Mouse (Mus musculus) liver, adult (tissue): ENCODE results near the gene Pld3.
A peak's percentile ranks its signal among the peaks of the same experiment; 100 is the strongest.

Experiments
- GATA4 ChIP-seq: IDR thresholded peaks from 2 replicates; pipeline ENCODE4 v1.6.1; 2014; ENCODE audit warnings: mild to moderate bottlenecking, low read length; ENCODE audit not compliant: insufficient replicate concordance

Gene Pld3

DNA sequence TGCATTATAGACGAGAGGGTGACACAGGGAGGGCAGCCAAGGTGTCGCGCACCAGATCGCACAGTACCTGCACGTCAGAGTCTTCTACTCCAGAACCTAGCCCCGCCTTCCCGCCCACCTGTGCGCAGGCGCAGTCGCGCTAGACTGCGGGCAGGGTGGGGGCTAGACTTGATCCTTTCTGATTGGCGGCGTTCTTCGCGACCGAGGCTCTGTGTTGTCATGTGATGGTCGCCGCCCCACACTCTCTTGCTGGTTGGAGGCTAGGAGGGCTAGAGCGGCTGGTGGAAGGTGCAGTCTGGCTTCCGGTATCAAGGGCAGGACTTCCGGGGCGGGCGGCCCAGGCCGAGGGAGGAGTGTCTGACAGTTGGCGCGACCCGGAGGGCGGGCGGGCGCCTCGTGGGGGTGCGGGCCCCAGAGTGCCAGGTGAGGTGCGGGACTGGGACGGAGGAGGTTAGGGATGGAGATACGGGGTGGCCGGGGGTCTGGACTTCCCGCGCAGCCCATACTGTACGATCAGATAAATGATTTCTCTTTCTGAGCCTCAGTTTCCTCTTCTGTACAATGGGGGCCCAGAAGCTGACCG lies at the start of gene Pld3, which contains the start of gene 2310022A10Rik:
Pld3 (minus strand) TSS at position 288 of the 583 bp plus-strand sequence.
2310022A10Rik (plus strand) TSS at position 303 of the 583 bp plus-strand sequence.
- 0 out of 2 replicates have a peak, but pooled peaks have one; percentile 54 for TF ChIP-seq GATA4

DNA sequence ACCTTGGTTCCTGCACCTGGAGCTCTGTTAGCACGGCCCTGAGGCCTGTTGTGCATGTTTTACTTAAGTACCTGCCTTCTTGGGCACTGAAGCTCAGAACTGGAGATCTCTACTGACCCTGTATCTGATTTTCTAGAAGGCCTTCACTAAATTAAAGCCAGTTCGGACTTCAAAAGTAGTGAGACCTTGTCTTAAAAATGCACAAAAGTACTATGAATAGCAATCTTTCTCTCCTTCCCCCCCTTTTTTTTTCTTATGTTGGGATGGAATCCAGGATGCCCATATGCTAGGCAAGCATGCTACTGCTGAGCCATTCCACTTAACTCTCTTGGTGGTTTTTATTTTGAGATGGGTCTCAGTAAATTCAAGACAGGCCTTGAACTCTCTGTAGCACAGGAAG lies 49.1 kb upstream of the Pld3 start:
- TF ChIP-seq GATA4: no peak

DNA sequence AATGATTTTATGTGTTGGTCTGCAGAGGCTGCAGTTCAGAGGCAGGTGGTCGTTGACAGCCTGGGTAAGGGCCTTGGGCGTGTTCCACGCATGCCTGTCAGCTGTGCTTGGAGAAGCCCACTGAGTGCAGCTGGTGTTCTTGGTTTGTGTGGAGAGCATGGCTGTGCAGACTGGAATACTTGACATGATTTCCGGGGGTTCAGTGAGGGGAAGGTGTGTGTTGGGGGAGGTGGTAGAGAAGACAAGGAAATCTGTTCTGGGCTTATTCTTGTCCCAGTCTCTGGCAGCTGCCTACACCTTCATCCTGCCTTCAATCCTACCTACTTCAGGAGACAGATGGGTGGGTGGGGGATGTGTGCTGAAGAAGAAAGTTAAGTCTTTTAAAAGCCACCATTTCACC lies 48.6 kb upstream of the Pld3 start:
- no peak for TF ChIP-seq GATA4

DNA sequence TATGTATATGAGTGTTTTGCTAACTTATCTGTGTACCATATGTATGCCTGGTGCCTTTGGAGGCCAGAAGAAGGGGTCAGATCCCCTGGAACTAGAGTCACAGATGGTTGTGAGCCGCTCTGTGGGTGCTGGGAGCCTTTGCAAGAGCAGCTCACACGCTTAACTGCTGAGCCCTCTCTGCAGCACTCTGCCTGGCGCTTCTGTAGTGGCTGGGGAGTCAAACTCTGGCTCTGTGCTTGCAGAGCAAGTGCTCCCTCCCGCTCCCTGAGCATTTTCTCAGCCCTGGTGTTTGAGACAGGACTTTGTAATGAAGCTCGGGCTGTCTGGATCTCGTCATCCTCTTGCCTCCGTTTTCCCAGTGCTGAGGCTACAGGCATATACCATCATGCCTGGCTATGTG lies 45.0 kb upstream of the Pld3 start:
- no peak for TF ChIP-seq GATA4

DNA sequence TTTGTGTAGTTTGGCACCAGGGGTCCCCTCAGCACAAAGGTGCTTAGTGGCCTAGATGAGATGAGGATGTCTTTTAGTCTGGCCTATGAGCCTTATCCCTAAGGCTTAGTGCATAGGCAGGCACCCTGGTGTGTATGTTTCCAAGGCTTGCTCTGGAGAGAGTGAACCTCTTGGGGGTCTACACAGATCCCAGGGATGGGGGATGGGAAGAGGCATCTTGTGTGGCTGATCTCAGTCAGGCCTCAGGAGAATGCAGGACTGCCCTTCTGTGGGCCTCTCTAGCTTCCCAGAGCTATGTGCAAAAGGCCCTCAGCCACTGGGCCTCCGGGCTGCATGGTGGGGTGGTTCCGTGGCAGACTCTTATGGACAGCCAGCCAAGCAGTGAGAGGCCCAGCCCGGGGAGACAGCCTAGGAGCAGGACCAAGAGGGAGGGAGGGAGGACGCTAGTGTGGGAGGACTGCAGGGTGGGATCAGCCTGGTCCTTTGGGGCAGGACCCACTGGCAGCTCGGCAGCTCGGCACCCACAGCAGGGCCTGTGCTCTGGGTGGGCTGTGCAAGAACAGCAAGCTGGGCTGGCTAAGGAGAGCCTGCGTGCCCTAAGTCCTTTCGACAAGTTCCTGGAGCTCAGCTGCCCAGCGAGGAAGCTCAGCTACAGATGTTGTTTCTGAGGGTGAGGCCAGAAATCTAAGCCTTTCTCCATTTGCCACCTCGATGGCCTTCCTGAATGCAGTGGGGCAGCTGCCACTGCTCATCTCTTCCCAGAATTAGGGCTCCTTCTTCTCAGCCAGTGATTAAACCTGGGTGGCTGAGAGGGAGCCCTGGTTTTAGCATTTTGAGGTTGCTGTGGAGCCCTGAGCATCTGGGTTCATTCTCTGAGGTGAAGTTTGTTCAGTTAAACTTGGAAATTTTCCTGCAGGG lies 43.8 kb upstream of the Pld3 start:
- TF ChIP-seq GATA4: no peak

DNA sequence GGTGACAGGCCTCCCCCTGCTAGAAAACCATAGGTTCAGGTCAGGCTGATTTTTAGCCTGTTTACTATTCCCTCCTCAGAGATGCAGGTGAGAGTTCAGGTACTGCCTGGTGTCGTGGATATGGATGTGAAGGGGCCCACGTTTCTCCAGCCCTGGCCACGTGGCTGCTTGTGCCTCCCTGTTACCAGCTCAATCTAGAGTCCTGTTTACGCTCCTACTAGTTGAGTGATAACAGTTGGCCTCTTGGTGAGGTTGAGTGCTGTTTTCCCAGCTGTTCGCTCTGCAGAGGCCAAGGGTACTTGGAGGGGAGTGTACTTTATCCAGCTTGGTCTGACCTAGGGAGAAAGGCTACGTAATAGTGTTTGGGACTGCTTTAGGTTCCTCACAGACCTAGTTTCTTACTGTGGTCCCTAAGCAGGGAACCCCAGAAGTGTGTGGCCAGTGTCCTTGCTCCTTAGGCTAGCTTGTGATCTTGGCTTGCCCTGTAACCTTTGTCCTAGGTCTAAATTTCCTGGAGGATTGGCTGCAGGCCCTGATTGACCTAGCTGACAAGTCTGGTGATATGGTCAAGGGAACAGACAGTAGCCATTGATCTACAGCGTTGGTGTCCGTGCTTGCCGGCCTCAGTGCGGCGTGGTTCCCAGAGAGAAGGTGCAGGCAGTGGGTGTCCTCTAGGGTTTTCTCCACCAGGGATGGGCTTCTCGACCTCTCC lies 40.1 kb upstream of the Pld3 start:
- no peak; the same call in 1 of the 2 replicates for TF ChIP-seq GATA4

DNA sequence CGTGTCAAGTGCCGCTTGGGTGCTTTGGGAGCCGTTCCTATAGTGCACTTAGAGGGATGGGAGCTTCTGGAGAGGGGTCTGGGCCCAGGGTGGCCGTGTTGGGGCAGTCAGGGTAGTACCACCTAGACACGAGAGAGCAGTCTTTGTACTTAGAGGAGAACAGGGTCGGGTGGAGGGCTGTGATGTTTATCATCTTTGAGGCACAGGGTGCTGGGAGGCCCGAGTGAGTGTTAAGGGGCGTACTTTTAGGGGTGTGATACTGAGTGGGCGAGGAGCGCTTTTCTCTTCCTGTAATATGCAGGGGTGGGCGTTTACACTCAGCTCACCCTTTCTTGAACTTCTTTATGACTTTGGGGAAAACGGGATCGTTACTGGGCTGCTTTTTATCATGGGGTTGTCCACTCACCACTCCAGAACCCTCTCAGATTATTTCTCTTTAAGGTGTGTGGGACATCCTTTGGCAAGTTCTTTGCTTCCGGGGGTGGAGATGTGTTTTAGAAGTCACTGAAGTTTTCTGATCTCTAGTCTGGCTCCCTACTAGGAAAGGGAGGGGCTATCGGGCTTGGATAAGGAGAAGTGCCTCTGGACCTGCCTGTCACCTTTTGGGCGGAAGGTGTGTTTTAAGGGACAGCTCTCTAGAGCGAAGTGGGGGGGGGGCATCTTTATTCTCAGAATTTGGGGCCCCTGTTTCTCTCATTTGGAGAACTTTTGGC lies 39.4 kb upstream of the Pld3 start:
- TF ChIP-seq GATA4: no peak

DNA sequence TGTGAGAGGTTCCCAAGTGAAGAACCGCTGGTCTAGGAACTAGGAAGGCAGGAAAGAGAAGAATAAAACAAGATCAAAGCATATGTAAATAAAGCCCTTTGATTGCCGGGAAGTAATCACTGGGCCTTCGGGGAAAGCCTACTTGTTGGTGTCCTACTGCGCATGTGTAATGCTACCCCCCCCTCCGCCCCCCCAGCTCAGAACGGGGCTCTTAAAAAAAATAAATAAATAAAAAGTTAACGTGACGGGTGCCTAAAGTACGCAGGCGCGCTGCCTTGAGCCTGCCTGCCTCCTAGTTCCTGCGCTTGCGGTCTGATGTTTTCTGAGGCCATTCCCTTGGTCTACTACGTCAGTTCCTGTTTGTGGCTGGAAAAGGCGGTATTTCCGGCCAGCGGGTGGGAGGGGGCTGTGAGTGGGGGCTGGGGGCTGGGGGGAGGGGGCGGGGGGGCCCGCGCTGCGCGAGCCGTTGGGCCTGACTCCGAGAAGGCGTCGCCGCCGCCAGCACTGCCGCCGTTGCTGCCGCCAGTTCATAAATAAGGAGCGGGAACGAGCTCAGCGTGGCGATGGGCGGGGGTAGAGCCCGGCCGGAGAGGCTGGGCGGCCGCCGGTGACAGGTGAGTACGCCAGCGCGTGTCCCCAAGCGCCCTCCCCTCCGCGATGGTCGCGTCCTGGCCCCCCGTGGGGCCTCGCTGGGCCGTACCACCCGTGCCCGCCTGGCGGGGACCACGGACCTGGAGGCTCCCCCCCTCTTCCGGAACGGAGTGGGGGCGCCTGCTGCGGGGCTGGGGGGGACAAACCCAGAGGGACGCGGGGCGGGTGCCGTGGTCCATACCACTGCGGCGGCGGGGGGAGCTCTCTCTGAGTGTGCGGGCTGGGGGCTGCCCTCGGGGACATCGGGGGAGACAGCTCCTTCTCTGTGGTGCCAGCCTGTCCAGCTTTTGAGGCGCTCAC lies 38.5 kb upstream of the Pld3 start, which contains the start of gene Akt2:
Akt2 (plus strand) TSS at position 287 of the 951 bp plus-strand sequence.
- no peak for TF ChIP-seq GATA4

DNA sequence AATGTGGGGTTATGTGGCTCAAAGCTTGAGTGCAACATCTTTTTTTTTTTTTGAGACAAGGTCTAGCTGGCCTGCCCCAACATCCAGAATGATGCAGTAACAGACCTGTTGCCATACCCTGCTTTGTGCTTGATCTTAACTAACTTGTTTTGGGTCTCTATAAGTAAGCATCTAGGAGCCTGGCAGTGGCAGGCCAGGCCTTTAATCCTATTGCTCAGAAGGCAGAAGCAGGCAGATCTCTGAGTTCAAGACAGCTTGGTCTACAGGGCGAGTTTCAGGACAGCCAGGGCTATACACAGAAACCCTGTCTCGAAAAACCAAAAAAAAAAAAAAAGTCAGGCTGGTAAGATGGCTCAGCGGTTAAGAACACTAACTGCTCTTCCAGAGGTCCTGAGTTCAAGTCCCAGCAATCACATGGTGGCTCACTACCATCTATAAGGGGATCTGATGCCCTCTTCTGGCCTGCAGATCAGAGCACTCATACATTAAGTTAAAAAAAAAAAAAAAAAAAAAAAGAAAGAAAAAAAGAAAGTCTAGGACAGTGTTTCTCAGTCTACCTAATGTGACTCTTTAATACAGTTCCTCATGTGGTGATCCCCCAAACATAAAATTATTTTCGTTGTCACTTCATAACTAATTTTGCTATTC lies 37.7 kb upstream of the Pld3 start:
- TF ChIP-seq GATA4: no peak

DNA sequence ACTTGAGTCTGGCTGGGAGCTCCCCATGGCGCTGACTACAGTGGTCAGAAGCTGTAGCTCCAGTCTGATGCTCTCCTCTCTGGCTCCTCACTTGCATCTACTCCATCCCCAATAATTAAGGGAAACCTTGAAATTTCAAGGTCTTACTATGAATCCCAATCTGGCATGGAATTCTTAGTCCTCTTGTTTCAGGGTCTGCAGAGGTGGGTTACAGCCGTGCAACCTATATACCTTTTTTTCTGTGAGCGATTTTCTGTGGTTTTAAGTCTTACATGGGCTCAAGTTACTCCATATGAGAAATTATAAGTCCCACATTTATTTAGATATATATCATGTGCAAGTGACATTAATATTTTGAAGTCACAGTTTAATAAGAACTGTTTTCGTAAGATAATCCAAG lies 37.1 kb upstream of the Pld3 start:
- TF ChIP-seq GATA4: no peak

DNA sequence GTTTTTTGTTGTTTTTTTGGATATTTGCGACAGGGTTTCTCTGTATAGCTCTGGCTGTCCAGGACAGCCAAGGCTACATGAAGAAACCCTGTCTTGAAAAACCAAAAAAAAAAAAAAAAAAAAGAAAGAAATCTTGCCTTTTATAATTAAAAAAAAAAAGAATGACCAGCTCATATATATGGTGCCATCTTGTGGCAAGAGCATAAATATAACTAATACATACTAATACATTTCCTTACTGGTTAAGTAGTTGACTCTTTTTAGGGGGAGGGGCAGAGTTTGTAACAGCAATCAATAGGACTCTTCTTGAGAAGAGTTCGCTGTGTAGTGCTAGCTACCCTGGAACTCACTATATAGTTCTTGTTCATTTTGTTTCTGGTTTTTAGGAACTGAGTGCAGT lies 34.7 kb upstream of the Pld3 start:
- no peak for TF ChIP-seq GATA4

DNA sequence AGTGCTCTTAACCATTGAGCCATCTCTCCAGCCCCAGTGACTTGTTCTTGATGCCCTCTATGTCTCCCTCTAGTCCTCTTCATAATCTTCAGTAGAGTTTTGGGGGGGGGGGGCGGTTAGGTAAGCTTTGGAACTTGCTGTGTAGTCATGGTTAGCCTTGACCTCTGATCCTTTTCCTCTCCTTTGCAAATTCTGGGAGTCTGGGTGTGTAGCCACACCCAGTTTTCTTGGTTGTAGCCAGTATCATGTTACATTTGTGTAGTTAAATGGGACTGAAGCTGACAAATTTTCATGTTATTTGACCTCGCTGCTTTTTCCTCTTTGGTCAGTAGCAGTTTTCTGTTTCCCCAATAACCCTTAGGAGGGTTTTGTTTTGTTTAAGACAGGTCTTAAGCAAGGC lies 33.8 kb upstream of the Pld3 start:
- TF ChIP-seq GATA4: no peak

DNA sequence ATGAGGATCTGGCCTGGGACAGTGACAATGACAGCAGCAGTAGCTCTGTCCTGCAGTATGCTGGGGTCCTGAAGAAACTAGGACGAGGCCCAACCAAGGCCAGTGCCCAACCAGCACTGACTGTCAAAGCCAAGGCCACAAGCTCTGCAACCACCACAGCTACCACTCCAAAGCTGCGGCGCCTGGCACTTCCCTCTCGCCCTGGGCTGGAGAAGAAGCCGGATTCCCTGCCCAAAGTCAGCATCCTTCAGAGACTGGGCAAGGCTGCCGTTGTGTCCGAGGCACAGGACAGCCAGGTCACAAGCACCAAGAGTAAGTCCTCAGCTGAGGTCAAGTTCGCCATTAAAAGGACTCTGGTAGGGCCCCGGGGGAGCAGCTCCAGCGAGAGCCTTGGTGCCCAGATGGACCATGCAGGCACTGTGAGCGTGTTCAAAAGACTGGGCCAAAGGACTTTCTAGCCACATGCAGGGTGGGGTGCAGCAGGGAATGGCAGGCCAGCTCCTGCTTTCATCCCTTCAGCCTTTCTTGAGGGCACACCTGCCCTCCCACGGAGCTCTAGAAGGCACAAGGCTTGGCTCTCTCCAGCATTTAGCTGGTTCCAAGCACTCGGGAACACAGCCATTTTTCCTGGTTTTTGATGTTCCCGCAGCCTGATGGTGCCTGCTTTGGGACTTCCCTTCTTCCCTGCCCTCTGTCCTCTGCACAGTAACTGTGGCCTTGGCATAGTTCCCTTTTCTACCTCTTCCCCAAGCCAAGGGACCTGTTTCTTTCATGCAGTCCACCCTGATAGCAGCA lies 27.6 kb upstream of the Pld3 start:
- TF ChIP-seq GATA4: no peak
